Mouse (Mus musculus): ENCODE data around the gene Ehf.

- TF ChIP-seq CTCF (IDR thresholded peaks at IDR 0.05; ENCODE audit: low read depth) (no peak), EP300 (IDR thresholded peaks at IDR 0.05; ENCODE audit: low read depth) (no peak)
These were observed 25.7 kb upstream of the Ehf start for GRCm38 (mm10) chr2:103328731-103329130.

All from heart, postnatal 0 days (tissue).